Mouse (Mus musculus) G1E (cell line): Measurements from ENCODE around the gene Tent4b.

Source experiments
- CTCF ChIP-seq: IDR thresholded peaks from 2 replicates; pipeline ENCODE4 v1.5.1; 2012; ENCODE audit warnings: low read depth, low read length, inconsistent platforms, mixed read lengths
- GATA1 ChIP-seq: IDR thresholded peaks from 2 replicates; pipeline ENCODE4 v1.6.1; 2012; ENCODE audit warnings: borderline replicate concordance, low read length, inconsistent platforms, mixed read lengths
- POLR2AphosphoS5 ChIP-seq: IDR thresholded peaks from 2 replicates; pipeline ENCODE4 v1.6.1; 2012; ENCODE audit warnings: low read depth, low read length, inconsistent platforms; ENCODE audit not compliant: insufficient replicate concordance
- TAL1 ChIP-seq: conservative IDR thresholded peaks from 2 replicates; pipeline ENCODE4 v1.6.1; 2012; ENCODE audit warnings: low read depth, low read length, inconsistent platforms, mixed read lengths

GRCm38 (mm10) chr8:88292926-88293325 lies 93.9 kb downstream of the Tent4b start:
- TF ChIP-seq GATA1 (no peak), CTCF (no peak), POLR2AphosphoS5 (no peak), TAL1 (no peak)
